Mouse (Mus musculus): Measurements from ENCODE around the gene Nfix. TPM values are rescaled to one million over a fixed set of nuclear protein-coding genes. Genes with fewer than 3 reads are reported as not detected.

Nfix gene
- polyA plus RNA-seq, 1 experiment from 2014 or later = 0.87 TPM

- peak; percentile 83 for DNase-seq (ENCODE audit: low spot score)
- Histone ChIP-seq H3K9me3 (no peaks in the 10 kb centered on the region), H3K4me3 (peak overlapping the region; percentile 92), H3K4me1 (peaks cover 21% of the 10 kb centered on the region), H3K36me3 (peaks cover 14% of the 10 kb centered on the region), H3K27ac (peak overlapping the region; percentile 97), H3K27me3 (ENCODE audit: insufficient read depth, poor library complexity, severe bottlenecking) (no peaks in the 10 kb centered on the region)
- 4% methylated on average over 14 of the region's 14 CpGs for WGBS
These were observed 134.7 kb downstream of the Nfix start for GRCm38 (mm10) chr8:84665385-84665893.

DNA sequence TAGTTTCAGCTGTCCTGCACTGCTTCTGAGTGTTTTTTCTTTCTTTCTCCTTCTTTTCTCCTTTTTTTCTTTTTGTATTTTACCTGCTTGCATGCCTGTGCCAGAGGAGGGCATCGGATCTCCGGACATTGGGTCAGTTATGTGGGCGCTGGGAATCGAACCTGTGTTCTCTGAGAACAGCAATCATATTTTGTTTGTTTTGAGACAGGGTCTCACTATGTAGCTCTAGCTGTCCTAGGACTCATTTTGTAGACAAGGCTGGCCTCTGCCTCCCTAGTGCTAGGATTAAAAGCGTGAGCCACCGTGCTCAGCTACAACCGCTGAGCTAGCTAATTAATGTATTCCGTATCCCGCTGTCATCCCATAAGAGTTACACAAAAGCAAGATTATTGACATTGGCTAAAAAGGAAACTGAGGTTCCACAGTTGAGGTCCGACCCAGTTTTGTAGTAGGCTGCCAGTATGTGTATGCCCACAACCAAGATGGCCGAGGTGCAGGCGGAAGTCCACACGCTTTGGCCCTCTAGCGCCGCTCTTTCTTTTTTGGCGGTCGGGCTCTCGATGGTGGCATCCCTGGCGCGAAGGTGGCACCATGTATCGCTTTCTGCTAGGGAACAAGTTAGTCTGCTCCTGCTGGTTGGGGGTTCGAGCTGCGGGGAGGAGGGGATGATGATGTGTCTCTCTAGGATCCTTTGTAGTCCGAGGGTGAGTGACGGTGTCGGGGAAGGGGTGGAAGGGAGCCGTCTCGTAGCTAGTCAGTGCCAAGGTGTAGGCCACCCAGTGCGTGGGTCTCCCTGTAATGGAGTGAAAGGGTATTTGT lies 135.4 kb downstream of the Nfix start:
- H3K9me3 ChIP-seq = no peaks in the 10 kb centered on the region
- peaks cover 8% of the 10 kb centered on the region for H3K36me3 ChIP-seq
- H3K27ac ChIP-seq = peak overlapping the region; percentile 97
- no peaks in the 10 kb centered on the region for H3K27me3 ChIP-seq (ENCODE audit: insufficient read depth, poor library complexity, severe bottlenecking)
- DNase-seq (ENCODE audit: low spot score) = peak; percentile 94
- under 1% methylated on average over 29 of the region's 29 CpGs for WGBS
- H3K4me3 ChIP-seq = peak overlapping the region; percentile 92
- peaks cover 28% of the 10 kb centered on the region for H3K4me1 ChIP-seq

DNA sequence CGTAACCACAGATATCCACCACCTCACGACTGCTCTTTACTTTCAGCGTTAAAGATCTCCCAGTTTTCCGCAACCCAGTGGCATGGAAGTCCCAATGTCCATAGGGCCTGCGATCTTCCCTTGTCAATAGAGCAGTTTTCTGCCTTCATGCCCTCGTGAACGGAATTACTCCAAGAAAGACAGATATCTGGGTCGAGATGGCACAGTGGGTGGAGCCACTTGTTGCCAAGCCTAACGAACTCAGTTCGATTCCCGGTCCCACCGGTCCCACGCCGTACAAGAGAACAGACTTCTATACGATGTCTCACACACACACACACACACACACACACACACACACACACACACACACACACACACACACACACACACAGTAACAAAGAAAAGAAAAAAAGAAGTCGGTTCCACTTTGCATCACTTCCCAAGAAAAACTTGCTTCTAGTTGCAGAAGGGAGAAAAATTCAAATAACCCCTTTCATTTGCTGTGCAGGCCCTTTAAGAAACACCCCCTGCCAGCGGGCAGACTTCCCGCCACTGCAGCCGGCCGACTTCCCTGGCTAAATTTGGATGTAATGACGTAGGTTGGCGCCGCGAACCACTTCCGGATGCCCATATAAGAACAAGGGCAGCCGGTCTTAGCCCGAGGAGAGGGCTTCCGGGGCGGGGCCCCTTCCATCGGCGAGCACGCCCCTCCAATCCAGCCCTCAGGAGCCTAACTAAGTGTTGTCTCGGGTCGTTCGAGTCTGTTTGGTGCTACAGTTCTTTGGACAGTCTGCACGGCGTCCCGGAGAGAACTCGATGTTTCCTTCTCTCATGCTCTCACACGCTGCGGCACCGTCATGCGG lies 136.4 kb downstream of the Nfix start:
- peaks cover 37% of the 10 kb centered on the region for H3K4me1 ChIP-seq
- H3K4me3 ChIP-seq = peak overlapping the region; percentile 92
- peak overlapping the region; percentile 97 for H3K27ac ChIP-seq
- peaks cover 3% of the 10 kb centered on the region; the same call in 1 of the 2 replicates for H3K36me3 ChIP-seq
- no peaks in the 10 kb centered on the region for H3K9me3 ChIP-seq
- WGBS = 3% methylated on average over 43 of the region's 43 CpGs
- peak; percentile 99 for DNase-seq (ENCODE audit: low spot score)
- H3K27me3 ChIP-seq (ENCODE audit: insufficient read depth, poor library complexity, severe bottlenecking) = no peaks in the 10 kb centered on the region

GRCm38 (mm10) chr8:84662581-84663065 lies 137.5 kb downstream of the Nfix start, which contains the start of gene Ier2:
TSS of gene Ier2 (minus strand) at chr8:84662852.
- Histone ChIP-seq H3K9me3 (no peaks in the 10 kb centered on the region), H3K27ac (peak within 1 kb of the TSS; percentile 97), H3K4me1 (peaks cover 42% of the 10 kb centered on the region), H3K27me3 (ENCODE audit: insufficient read depth, poor library complexity, severe bottlenecking) (no peaks in the 10 kb centered on the region), H3K36me3 (no peaks in the 10 kb centered on the region), H3K4me3 (peak within 1 kb of the TSS; percentile 92)
- WGBS = under 1% methylated on average over 27 of the region's 27 CpGs
- DNase-seq (ENCODE audit: low spot score) = peak; percentile 98

DNA sequence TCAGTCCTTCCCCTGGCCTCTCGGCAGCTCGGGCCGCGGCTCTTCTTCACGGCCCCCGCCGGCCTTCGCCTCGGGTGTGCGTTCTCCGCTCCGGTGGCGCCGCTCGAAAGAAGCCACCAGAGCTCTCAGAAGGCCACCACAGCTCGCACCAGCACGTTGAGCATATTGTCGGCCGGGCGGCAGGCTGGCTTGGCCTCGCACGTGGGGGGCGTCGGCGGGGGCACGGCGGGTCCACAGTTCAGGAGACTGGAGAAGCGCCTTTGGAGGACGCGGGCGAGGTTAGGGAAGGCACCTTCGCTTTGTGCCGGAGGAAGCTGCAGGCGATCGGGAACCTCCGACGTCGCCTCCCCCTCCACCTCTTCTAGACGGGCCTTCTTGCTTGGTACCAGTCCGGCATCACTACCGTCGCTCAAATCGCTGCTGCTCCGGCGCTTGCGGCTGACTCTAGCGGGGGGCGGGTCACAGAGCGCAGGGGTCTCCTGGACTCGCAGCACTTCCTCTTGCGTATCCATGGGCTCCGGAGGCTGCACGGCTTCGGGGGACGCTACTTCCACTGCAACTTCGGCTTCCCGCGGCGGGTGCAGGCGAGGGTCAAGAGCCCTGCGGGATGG lies 138.1 kb downstream of the Nfix start:
- no peaks in the 10 kb centered on the region for H3K36me3 ChIP-seq
- H3K9me3 ChIP-seq = no peaks in the 10 kb centered on the region
- no peaks in the 10 kb centered on the region for H3K27me3 ChIP-seq (ENCODE audit: insufficient read depth, poor library complexity, severe bottlenecking)
- H3K27ac ChIP-seq = peak overlapping the region; percentile 97
- peaks cover 47% of the 10 kb centered on the region for H3K4me1 ChIP-seq
- peak; percentile 90 for DNase-seq (ENCODE audit: low spot score)
- peak overlapping the region; percentile 92 for H3K4me3 ChIP-seq
- under 1% methylated on average over 61 of the region's 61 CpGs for WGBS

DNA sequence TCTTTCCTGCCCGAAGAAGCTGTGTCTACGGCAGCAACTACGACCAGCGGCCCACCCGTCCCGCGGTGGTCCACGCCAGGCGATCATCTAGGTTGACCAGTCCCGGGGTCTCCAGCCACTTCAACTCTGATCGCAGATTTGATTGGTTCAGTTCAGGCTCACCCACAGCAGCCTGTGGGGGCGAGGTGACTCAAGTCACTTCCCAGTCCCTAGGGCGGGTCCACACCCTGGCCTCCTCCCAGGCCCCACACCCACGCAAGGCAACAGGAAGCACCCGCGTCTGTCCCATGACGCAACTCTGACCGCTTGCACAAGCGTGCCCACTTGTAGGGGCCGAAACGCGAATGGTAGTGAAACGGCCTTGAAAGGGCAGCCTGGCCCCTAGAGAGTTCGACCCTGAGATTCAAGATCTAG lies 138.7 kb downstream of the Nfix start:
- Histone ChIP-seq H3K4me3 (peak overlapping the region; percentile 92), H3K36me3 (no peaks in the 10 kb centered on the region), H3K4me1 (peaks cover 53% of the 10 kb centered on the region), H3K9me3 (no peaks in the 10 kb centered on the region), H3K27me3 (ENCODE audit: insufficient read depth, poor library complexity, severe bottlenecking) (no peaks in the 10 kb centered on the region), H3K27ac (peak overlapping the region; percentile 97)
- peak; percentile 95 for DNase-seq (ENCODE audit: low spot score)
- under 1% methylated on average over 24 of the region's 24 CpGs for WGBS

- Histone ChIP-seq H3K27me3 (ENCODE audit: insufficient read depth, poor library complexity, severe bottlenecking) (no peaks in the 10 kb centered on the region), H3K9me3 (no peaks in the 10 kb centered on the region), H3K4me3 (peak overlapping the region; percentile 92), H3K36me3 (no peaks in the 10 kb centered on the region), H3K4me1 (peaks cover 55% of the 10 kb centered on the region), H3K27ac (peak overlapping the region; percentile 97)
- DNase-seq (ENCODE audit: low spot score) = no peak
- WGBS = under 1% methylated on average over 20 of the region's 20 CpGs
These were observed 139.2 kb downstream of the Nfix start for GRCm38 (mm10) chr8:84660819-84661457.

GRCm38 (mm10) chr8:84659936-84660818 lies 140.0 kb downstream of the Nfix start:
- H3K27ac ChIP-seq = peak overlapping the region; percentile 97
- no peaks in the 10 kb centered on the region for H3K9me3 ChIP-seq
- no peaks in the 10 kb centered on the region for H3K36me3 ChIP-seq
- DNase-seq (ENCODE audit: low spot score) = peak; percentile 93
- H3K4me3 ChIP-seq = peak overlapping the region; percentile 92
- 1% methylated on average over 33 of the region's 33 CpGs for WGBS
- H3K27me3 ChIP-seq (ENCODE audit: insufficient read depth, poor library complexity, severe bottlenecking) = no peaks in the 10 kb centered on the region
- peaks cover 55% of the 10 kb centered on the region for H3K4me1 ChIP-seq

DNA sequence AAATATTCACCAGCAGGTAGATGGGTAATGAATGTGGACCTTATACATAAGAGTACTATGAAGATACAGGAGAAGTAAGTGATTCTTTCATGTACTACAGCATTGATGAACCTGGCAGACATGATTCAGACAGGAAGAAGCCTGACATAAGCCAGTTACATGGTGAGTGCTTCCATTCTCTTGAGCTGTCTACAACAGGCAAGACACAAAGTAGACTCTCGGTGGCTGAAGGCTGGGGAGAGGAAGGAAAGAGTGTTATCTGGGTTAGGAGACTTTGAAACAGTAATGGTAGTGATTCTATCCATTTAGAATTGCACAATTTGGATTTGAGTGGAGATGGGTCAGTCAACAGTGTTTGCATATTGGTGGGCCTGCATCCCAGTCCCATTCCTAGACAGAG lies 141.2 kb downstream of the Nfix start:
- H3K27ac ChIP-seq = peak overlapping the region; percentile 97
- 38% methylated on average over 1 of the region's 1 CpGs for WGBS
- H3K36me3 ChIP-seq = no peaks in the 10 kb centered on the region
- H3K9me3 ChIP-seq = no peaks in the 10 kb centered on the region
- no peak for DNase-seq (ENCODE audit: low spot score)
- H3K27me3 ChIP-seq (ENCODE audit: insufficient read depth, poor library complexity, severe bottlenecking) = no peaks in the 10 kb centered on the region
- H3K4me1 ChIP-seq = peaks cover 61% of the 10 kb centered on the region
- H3K4me3 ChIP-seq = peak overlapping the region; percentile 92; the same call in 1 of the 2 replicates

- Histone ChIP-seq H3K4me3 (peak overlapping the region; percentile 65; the same call in 1 of the 2 replicates), H3K4me1 (peaks cover 61% of the 10 kb centered on the region), H3K36me3 (no peaks in the 10 kb centered on the region), H3K9me3 (no peaks in the 10 kb centered on the region), H3K27ac (peak overlapping the region; percentile 95), H3K27me3 (ENCODE audit: insufficient read depth, poor library complexity, severe bottlenecking) (no peaks in the 10 kb centered on the region)
- WGBS = 40% methylated on average over 4 of the region's 4 CpGs
- DNase-seq (ENCODE audit: low spot score) = no peak
These were observed 142.5 kb downstream of the Nfix start for GRCm38 (mm10) chr8:84657680-84658079.

GRCm38 (mm10) chr8:84657203-84657602 lies 142.9 kb downstream of the Nfix start:
- Histone ChIP-seq H3K9me3 (no peaks in the 10 kb centered on the region), H3K4me3 (peak overlapping the region; percentile 65), H3K36me3 (no peaks in the 10 kb centered on the region), H3K4me1 (peaks cover 61% of the 10 kb centered on the region), H3K27ac (peak overlapping the region; percentile 95), H3K27me3 (ENCODE audit: insufficient read depth, poor library complexity, severe bottlenecking) (no peaks in the 10 kb centered on the region)
- no peak for DNase-seq (ENCODE audit: low spot score)

All from heart, embryonic 10.5 days (tissue).